Mouse (Mus musculus): ENCODE results near the gene Exoc3l4.

GRCm38 (mm10) chr12:111441523-111441922 lies 24.7 kb downstream of the Exoc3l4 start:
- no peak for TF ChIP-seq MYC (IDR thresholded peaks at IDR 0.05; ENCODE audit: low read depth, low read length)
- no peak for TF ChIP-seq SIN3A (IDR thresholded peaks at IDR 0.05; ENCODE audit: low read length)
- TF ChIP-seq E2F4 (IDR thresholded peaks at IDR 0.05; ENCODE audit: borderline replicate concordance, low read depth, low read length): no peak
- TF ChIP-seq MAX (IDR thresholded peaks at IDR 0.05; ENCODE audit: low read length): no peak
- no peak for TF ChIP-seq TCF12 (IDR thresholded peaks at IDR 0.05; ENCODE audit: low read depth, low read length)
- TF ChIP-seq CTCF (IDR thresholded peaks at IDR 0.05 in 2 of 3, conservative IDR thresholded peaks at IDR 0.05 in 1 of 3; ENCODE audit: control insufficient read depth in 1 of 3, insufficient read depth in 1 of 3, low read depth in 2 of 3, low read length in 3 of 3, poor library complexity in 1 of 3, severe bottlenecking in 1 of 3): no peak
- TF ChIP-seq POLR2A (IDR thresholded peaks at IDR 0.05; ENCODE audit: control insufficient read depth in 1 of 2, insufficient read depth in 1 of 2, low read depth in 1 of 2, low read length in 2 of 2, poor library complexity in 1 of 2): no peak
- no peak for TF ChIP-seq EP300 (IDR thresholded peaks at IDR 0.05; ENCODE audit: low read depth in 1 of 2, low read length in 2 of 2)
- no peak for TF ChIP-seq MAFK (IDR thresholded peaks at IDR 0.05; ENCODE audit: borderline replicate concordance, low read depth, low read length)
- no peak for TF ChIP-seq CHD2 (IDR thresholded peaks at IDR 0.05; ENCODE audit: low read length)
- TF ChIP-seq GATA1 (IDR thresholded peaks at IDR 0.05; ENCODE audit: low read depth, low read length): no peak
